Mouse (Mus musculus) left cerebral cortex, postnatal 10 days (tissue): ENCODE data around the gene Lpxn. TPM values are rescaled to one million over a fixed set of nuclear protein-coding genes. Genes with fewer than 3 reads are reported as not detected.

Source experiments
- DNase-seq, 2 experiments: peaks; one replicate each; pipeline ENCODE4 v3.0.0; 2021 to 2022; ENCODE audit warnings: low spot score in 2 of 2, mixed read lengths in 1 of 2; ENCODE audit errors: extremely low spot score in 1 of 2
- intact Hi-C: fragments of 180-260 bp; cut with DNase I; formaldehyde crosslinking; loops from one replicate; pipeline ENCODE4 v1.15.1; 2025
- total RNA-seq, 2 experiments: library from RNA; stranded (reverse); gene quantifications; 2 replicates each; pipeline ENCODE4 v1.2.3; 2021

The Lpxn gene
- total RNA-seq, 2 experiments from 2014 or later: 1.1 to 1.5 TPM

DNA sequence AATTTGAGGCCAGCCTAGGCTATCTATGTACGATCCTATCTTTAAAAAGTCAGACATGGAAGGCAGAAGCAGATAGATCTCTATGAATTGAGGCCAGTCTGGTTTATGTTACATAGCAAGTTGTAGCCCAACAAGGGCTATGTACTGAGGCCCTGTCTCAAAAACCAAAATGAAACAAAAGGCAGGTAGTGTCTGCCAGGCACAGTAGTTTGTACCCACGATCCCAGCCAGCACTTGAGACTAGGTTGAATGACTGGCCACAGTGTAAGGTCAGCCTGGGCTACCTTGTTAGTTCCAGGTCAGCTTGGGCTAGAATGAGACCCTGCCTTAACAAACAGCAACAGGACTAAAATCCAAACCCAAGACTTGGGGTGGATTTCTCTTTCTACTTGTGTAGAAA, 4.6 kb downstream of the Lpxn start:
- DNase-seq: no peak
- intact Hi-C loops: no loop called here

DNA sequence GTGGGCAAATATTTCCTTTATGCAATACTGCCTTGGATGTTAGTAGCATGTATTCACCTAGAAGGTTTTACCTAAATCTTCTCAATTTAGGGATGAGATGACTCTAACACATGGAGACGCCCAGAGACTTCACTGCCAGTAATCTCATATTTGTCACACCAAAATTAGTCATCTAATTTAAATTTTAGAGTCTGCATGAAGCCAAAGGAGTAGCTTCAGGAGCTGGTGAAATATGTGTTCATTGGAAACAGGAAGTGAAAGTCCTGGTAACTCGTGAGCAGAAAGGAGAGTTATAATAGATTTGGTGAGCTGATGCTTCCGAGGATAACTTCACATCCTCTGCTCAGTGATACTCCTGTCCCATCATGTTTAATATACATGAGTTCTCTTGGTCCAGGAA, 5.1 kb downstream of the Lpxn start:
- no peak for DNase-seq
- intact Hi-C loops: no loop called here

DNA sequence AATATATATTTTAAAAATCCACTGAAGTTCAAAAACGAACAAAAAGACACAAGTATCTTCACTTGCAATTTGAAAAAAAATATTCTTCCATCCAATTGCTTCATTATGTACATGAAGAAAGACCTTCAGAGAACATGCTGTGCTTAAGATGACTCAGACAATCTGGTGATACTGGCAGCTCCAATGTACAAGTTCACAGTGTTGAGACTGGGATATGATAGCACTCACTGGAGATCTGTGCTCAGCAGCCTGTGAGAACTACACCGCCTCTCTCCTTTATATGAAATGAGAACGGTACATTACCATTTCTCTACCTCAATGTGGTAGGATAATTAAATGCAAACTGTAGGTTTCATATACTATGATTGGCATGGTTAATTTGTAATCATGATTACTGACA, 6.8 kb downstream of the Lpxn start:
- intact Hi-C loops: no loop called here
- no peak for DNase-seq

DNA sequence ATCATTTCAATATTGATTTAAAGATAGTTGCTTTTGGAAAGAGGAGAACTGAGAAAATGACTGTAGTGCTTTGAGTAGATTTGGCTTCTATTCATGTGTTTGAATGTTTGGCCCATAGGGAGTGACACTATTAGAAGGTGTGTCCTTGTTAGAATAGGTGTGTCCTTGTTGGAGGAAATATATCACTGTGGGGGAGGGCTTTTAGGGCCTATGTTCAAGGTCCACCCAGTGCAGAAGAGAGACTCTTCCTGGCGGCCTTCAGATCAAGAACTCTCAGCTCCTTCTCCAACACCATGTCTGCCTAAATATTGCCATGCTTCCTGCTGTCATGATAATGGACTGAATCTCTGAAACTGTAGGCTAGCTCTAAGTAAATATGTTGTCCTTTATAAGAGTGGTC, 8.2 kb downstream of the Lpxn start:
- DNase-seq: no peak
- intact Hi-C loops: no loop called here

DNA sequence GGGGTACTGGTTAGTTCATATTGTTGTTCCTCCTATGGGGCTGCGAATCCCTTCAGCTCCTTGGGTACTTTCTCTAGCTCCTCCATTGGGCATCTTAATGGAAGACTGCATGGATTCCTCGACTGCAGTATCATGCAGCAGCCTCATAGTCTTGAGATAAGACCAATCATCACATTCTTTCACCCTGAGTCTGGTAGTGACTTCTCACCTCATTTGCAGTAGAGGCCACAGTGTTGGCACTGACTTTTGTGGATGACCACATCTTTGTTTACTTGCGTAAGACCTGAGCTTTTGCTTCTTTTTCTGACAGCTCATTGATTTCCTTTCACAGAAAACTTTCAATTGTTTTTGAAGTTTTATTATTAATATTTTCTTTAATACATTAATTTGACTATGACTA, 9.7 kb downstream of the Lpxn start:
- intact Hi-C loops: no loop called here

DNA sequence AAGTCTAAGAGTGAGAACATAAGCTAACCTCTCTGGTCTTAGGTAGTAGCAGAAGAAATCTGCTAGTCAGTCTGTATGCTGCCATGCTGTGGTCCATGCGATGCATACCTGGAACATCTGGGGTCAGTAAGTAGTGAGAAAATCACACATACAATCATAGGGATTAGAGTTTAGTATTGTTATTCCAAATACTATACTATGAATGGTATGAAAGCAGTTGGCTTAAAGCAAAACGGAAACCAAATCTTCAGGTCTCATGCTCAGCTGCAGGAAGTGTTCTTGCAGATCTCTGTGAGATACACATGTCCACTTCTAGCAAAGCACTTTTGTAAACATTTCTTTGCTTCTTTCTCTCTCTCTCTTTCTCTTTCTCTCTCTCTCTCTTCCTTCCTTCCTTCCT, 10.2 kb downstream of the Lpxn start:
- intact Hi-C loops: no loop called here
- DNase-seq: no peak

More for the DNA sequence above, 9.7 kb downstream of the Lpxn start:
- DNase-seq: no peak

DNA sequence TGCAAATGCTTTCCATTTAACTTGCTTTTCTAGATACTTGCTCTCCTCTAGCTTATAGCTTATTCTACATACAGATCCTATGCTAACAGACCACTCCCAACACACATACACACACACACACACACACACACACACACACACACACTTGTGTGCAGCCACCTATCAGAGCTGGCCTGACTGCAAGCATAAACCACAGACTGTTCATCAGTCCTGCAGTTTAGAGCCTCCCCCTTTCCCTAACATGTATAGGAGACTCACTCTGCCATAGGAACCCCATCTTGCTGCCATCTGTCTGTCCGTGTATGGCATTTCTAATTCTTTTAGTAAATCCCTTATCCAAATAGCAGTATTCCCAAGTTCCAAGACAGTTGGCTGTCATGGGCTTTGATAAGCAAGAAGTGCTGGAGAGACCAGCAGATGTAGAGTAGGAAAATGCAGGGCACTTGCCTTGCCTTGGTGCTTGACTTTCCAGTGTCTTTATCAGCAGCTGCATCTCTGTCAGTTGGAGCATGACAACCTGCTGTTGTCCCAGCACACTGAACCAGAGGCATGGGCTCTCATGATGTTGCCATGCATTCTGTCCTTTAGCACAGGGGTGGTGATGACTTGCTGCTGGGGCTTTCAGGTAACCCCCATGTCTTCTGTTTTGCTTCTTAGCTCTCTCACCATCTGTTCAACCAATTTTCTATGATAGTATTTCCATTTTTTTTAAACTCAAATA, 16.8 kb downstream of the Lpxn start:
- intact Hi-C loops: no loop called here

DNA sequence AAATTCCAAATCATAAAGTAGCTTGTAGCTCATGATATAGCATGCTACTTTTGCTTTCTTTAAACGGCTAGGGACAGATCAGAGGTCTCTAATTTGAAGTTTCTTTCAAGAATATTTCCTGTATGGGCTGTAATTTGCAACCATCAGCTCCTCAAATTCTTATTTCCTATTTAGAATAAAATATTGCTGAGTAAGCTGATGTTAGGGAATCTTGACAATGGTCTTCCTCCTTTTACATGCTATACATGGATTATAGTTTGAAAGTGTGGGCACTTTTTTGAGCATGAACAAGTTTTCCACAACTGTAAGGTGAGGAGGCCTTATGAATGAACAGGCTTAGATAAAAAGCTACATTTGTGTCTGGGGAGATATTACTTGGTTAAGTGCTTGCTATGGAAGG, 17.9 kb downstream of the Lpxn start:
- no peak for DNase-seq
- intact Hi-C loops: no loop called here

More for the DNA sequence above, 16.8 kb downstream of the Lpxn start:
- no peak for DNase-seq

DNA sequence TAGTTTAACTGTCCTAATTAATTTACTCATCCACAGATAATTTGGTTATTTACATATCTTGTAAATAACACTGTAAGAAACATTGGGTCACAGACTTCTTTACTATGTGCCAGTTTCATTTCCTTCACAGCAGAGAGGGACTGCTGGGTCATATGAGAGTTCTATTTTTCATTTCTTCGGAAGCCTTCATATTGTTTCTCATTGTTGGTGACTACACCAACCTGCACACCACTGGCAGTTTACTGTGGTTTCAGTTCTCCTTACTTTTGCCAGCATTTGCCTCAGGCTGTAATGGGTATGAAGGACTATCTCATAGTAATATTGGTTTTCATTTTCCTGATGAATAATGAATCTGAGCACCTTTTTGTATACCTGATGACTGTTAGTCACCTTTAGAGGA, 22.5 kb downstream of the Lpxn start:
- DNase-seq: no peak
- intact Hi-C loops: no loop called here

DNA sequence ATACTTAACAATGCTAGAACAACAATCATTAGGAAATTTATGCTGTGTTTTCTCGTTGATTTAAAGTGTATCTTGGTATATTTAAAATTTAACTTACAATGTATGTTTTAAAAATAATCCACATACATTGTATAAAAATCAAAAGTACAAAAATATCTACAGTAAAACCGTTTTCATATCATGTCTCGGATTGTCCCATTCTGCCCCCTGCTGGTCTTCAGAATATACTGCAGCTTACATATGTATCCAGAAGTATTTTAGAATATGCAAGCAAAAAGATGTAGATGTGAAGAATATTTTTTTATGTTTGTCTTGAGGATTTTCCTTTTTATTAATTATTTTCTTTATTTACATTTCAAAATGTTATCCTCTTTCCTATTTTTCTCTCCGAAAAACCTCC, 24.4 kb downstream of the Lpxn start:
- no peak for DNase-seq
- intact Hi-C loops: no loop called here

DNA sequence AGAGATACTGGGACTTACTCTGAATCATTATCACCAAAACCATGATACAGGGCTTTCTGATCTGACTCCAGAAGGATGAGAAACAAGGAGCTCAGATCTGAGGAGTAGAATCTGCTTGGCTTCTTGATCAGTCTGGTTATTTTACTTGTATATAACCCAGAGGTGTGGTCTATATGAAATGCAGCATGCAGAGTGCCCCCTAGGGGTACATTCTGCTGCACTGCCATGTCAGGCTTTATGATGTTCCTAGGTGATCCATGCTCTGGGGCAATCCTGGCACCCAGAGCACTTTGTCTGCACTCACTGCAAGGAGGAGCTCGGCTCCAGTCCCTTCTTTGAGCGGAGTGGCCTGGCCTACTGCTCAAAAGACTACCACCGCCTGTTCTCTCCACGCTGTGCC, 28.6 kb downstream of the Lpxn start:
- intact Hi-C loops: no loop called here
- DNase-seq: no peak

DNA sequence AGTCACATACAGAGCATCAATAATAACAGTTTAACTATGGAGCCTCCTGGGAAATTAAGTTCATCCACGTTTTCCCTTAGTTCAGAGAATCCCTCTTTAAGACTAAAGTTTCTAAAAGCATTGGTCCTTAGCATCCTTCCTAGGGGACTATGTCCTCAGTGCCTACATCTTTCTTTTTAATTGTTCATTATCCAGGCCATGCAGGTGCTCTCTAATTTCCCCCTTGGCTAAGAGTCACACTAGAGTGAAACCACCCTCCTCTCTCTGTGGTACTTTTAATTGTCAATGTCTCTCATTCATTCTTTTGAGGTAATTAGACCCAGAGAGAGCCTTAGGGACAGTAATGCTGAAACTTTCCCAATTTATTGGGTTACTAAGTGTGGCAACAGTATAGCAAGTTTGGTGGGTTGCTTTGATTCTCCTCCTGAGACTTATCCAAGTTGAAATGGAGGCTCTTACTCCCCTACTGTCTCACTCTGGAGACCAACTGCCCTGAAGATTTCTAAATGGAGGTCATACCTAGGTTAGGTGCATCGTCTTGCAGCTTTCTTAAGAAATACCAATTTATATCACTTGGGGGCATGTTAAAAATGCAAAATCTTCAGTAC, 34.9 kb downstream of the Lpxn start:
- DNase-seq: no peak
- intact Hi-C loops: no loop called here

DNA sequence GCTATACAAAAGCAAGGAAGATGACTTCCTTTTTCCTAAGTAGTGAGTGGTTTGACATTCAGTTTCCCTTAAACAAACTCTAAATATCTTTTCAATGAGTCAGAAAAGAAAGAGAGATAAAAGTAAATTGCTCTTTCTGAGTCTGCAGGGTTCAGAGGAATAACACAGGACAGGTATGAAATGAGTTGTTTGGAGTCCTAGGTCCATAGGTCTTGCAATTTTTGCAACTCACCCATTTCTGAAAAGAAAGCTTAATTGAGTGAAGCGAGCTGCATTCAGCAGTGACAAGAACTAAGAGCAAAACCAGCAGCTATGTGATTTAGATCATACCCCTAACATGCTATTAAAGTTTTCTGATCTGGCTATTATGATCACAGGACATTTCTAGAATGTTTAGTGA, 35.6 kb downstream of the Lpxn start:
- intact Hi-C loops: no loop called here
- no peak for DNase-seq

DNA sequence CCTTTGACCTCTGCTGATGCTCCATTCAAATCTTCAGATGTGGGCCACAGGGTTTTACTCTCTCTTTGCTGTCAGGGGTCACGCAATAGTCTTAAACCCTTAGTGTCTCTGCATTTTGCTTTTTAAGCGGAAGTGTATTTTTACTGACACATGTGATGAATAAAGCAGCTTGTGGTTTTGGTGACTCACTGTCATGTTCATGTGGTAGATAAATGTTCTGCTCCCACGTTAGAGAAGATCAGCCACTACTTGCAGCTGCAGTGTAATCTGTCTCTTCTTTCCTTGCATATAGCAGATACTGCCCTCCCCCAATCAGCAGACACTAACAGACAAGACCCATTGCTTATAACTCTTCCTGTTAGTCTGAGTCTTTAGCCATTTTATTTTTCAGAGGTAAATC, 37.6 kb downstream of the Lpxn start:
- intact Hi-C loops: no loop called here
- no peak for DNase-seq

DNA sequence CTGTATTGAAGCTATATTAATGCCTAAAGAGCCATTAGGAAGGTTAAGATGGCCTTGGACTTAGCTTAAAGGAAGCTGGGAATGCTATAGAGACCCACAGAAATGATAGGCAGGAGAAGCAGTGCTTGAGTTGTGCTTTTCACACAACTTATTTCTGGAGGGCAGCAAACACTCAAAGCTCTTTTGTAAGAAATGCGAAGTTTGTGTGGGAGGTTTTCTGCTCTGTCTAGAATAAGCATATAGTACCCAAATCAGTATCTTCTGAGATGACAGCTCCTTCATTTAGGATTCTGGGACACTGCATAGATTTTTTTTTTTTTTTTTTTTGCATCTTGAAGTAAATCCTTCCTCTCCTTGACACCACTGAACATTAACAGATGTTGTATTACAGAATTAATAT, 42.5 kb downstream of the Lpxn start:
- DNase-seq: no peak
- intact Hi-C loops: no loop called here

DNA sequence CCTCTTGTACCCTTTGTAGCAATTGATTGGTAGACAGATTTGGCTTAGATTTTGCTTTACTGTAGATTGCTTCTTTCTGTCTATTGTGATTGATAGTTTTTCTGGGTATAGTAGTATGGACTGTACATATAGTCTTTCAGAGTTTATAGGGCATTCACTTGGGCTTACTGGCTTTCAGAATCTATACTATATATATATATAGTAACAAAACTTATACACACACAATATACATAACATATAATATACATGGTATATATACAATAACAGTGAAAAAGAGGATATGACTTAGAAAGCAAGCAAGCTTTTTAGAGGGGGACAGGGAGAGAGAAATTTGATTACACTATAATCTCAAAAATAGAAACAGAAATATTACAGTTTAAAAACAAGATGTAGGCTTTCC, 50.4 kb downstream of the Lpxn start, which contains the start of gene Gm5244:
TSS of gene Gm5244 (plus strand) at position 301 of the 400 bp plus-strand sequence.
- no peak for DNase-seq
- intact Hi-C loops: no loop called here

DNA sequence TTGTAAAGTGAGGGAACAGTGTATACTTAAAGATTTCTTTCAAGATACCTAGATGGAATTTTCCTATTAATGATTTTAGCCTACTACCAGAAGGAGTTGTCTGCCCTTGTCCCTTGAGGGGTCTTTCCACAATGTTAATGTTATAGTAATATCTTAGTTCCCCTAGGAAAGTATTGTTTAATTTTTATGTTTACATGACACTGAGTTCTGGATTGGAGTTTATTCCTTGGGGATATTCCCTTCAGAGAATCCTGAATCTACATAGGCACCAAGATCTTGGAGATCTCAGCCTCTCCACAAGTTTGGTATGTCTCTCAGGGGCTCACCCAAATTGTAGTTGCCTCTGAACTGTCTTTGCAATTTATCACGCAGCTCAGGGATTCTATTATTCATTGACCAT, 61.0 kb downstream of the Lpxn start, which contains the start of gene Olfr1444:
TSS of gene Olfr1444 (plus strand) at position 301 of the 400 bp plus-strand sequence.
- no peak for DNase-seq
- intact Hi-C loops: no loop called here
